Mouse (Mus musculus) stomach, embryonic 14.5 days (tissue): ENCODE data around the gene Ptprn2. TPM values are rescaled to one million over a fixed set of nuclear protein-coding genes. Genes with fewer than 3 reads are reported as not detected.
A peak's percentile ranks its signal among the peaks of the same experiment; 100 is the strongest.

Source experiments
- ATAC-seq: fragments of 200-750 bp; cut with Nextera tagmentation; 2 replicates; pipeline ENCODE4 v1.8.0; 2017; ENCODE audit warnings: low read depth, moderate TSS enrichment; ENCODE audit not compliant: insufficient number of reproducible peaks, insufficient read depth, low FRiP score
- H3K27ac ChIP-seq: fragments of 300-500 bp; sonication (generic); 2 replicates; pipeline ENCODE4 v1.5.1; 2014; ENCODE audit warnings: mild to moderate bottlenecking, low read length, moderate library complexity, mixed read lengths
- H3K27me3 ChIP-seq: fragments of 300-500 bp; sonication (generic); 2 replicates; pipeline ENCODE4 v1.6.1; 2014; ENCODE audit warnings: low read length, control low read depth, mixed read lengths; ENCODE audit not compliant: control insufficient read depth, insufficient read depth
- H3K36me3 ChIP-seq: fragments of 300-500 bp; sonication (generic); 2 replicates; pipeline ENCODE4 v1.6.1; 2014; ENCODE audit warnings: mild to moderate bottlenecking, control low read depth, low read length, moderate library complexity, mixed read lengths; ENCODE audit not compliant: control insufficient read depth, insufficient read depth
- H3K4me1 ChIP-seq: fragments of 300-500 bp; sonication (generic); 2 replicates; pipeline ENCODE4 v1.6.1; 2014; ENCODE audit warnings: low read length, control low read depth, mixed read lengths; ENCODE audit not compliant: control insufficient read depth, insufficient read depth
- H3K4me2 ChIP-seq: fragments of 300-500 bp; sonication (generic); replicated peaks from 2 replicates; pipeline ENCODE4 v1.6.1; 2014; ENCODE audit warnings: low read depth, low read length, control low read depth
- H3K4me3 ChIP-seq: fragments of 300-500 bp; sonication (generic); 2 replicates; pipeline ENCODE4 v1.5.1; 2014; ENCODE audit warnings: low read depth, low read length, control low read depth
- H3K9ac ChIP-seq: fragments of 300-500 bp; sonication (generic); replicated peaks from 2 replicates; pipeline ENCODE4 v1.6.1; 2014; ENCODE audit warnings: low read depth, mild to moderate bottlenecking, control low read depth, low read length, moderate library complexity, mixed read lengths
- H3K9me3 ChIP-seq: fragments of 300-500 bp; sonication (generic); 2 replicates; pipeline ENCODE4 v1.6.1; 2016; ENCODE audit warnings: low read depth, low read length, control low read depth; ENCODE audit not compliant: control insufficient read depth
- WGBS: fragments of 180-500 bp; shearing (Covaris S2); extraction: QIAGEN DNeasy Blood & Tissue Kit; methylation state at CpG from one replicate; pipeline ENCODE4 v1.1.7; 2014; 5-methylcytosine and 5-hydroxymethylcytosine counted together
- polyA plus RNA-seq: library from polyadenylated mRNA; unstranded; fragments of >200 nt; fragmentation: Nextera tagmentation; extraction: Ambion mirVana; gene quantifications from 2 replicates; pipeline ENCODE4 v1.2.1, GENCODE M21; 2014

The Ptprn2 gene
- polyA plus RNA-seq, 1 experiment from 2014 or later = 2.2 TPM

- no peak for ATAC-seq
- 63% methylated on average over 6 of the region's 6 CpGs for WGBS
- H3K27me3 ChIP-seq = no peaks in the 10 kb centered on the region
- no peak overlapping the region for H3K4me3 ChIP-seq
- no peak overlapping the region for H3K9ac ChIP-seq
- no peaks in the 10 kb centered on the region for H3K4me1 ChIP-seq
- H3K9me3 ChIP-seq = no peaks in the 10 kb centered on the region
- no peaks in the 10 kb centered on the region for H3K36me3 ChIP-seq
- H3K27ac ChIP-seq = no peak overlapping the region
- no peak overlapping the region for H3K4me2 ChIP-seq
Measured at GRCm38 (mm10) chr12:116770911-116771310, 285.4 kb downstream of the Ptprn2 start.

- Histone ChIP-seq H3K27me3 (no peaks in the 10 kb centered on the region), H3K9ac (no peak overlapping the region), H3K9me3 (no peaks in the 10 kb centered on the region), H3K4me3 (no peak overlapping the region), H3K4me2 (no peak overlapping the region), H3K27ac (no peak overlapping the region), H3K36me3 (no peaks in the 10 kb centered on the region), H3K4me1 (no peaks in the 10 kb centered on the region)
- no peak for ATAC-seq
- WGBS = 59% methylated on average over 4 of the region's 4 CpGs
Measured at GRCm38 (mm10) chr12:116771493-116771892, 286.0 kb downstream of the Ptprn2 start.

- Histone ChIP-seq H3K36me3 (no peaks in the 10 kb centered on the region), H3K27ac (no peak overlapping the region), H3K27me3 (no peaks in the 10 kb centered on the region), H3K9me3 (no peaks in the 10 kb centered on the region), H3K9ac (no peak overlapping the region), H3K4me2 (no peak overlapping the region), H3K4me1 (no peaks in the 10 kb centered on the region), H3K4me3 (no peak overlapping the region)
- WGBS = 38% methylated on average over 7 of the region's 7 CpGs
- ATAC-seq = peak; percentile 43; the same call in 1 of the 2 replicates
Measured at GRCm38 (mm10) chr12:116772081-116772566, 286.6 kb downstream of the Ptprn2 start.

- Histone ChIP-seq H3K9me3 (no peaks in the 10 kb centered on the region), H3K36me3 (no peaks in the 10 kb centered on the region), H3K9ac (no peak overlapping the region), H3K4me2 (no peak overlapping the region), H3K27ac (no peak overlapping the region), H3K4me1 (no peaks in the 10 kb centered on the region), H3K27me3 (no peaks in the 10 kb centered on the region), H3K4me3 (no peak overlapping the region)
- WGBS = 91% methylated on average over 3 of the region's 3 CpGs
- no peak for ATAC-seq
Measured at GRCm38 (mm10) chr12:116773344-116773743, 287.8 kb downstream of the Ptprn2 start.

- no peaks in the 10 kb centered on the region for H3K36me3 ChIP-seq
- WGBS = 88% methylated on average over 8 of the region's 8 CpGs
Measured at GRCm38 (mm10) chr12:116776447-116776846, 290.9 kb downstream of the Ptprn2 start.

GRCm38 (mm10) chr12:116778095-116779090 is 292.9 kb downstream of the Ptprn2 start:
- Histone ChIP-seq H3K9me3 (no peaks in the 10 kb centered on the region), H3K4me3 (no peak overlapping the region), H3K27ac (no peak overlapping the region), H3K4me1 (no peaks in the 10 kb centered on the region), H3K4me2 (no peak overlapping the region), H3K27me3 (no peaks in the 10 kb centered on the region), H3K9ac (no peak overlapping the region), H3K36me3 (no peaks in the 10 kb centered on the region)
- 65% methylated on average over 4 of the region's 4 CpGs for WGBS
- ATAC-seq = no peak

More at GRCm38 (mm10) chr12:116776447-116776846, 290.9 kb downstream of the Ptprn2 start:
- H3K27me3 ChIP-seq = no peaks in the 10 kb centered on the region
- no peak overlapping the region for H3K4me3 ChIP-seq
- no peak overlapping the region for H3K27ac ChIP-seq
- H3K4me2 ChIP-seq = no peak overlapping the region
- H3K9ac ChIP-seq = no peak overlapping the region
- H3K4me1 ChIP-seq = no peaks in the 10 kb centered on the region
- no peak for ATAC-seq
- H3K9me3 ChIP-seq = no peaks in the 10 kb centered on the region

- Histone ChIP-seq H3K9me3 (no peaks in the 10 kb centered on the region), H3K27me3 (no peaks in the 10 kb centered on the region), H3K9ac (no peak overlapping the region), H3K27ac (no peak overlapping the region), H3K4me2 (no peak overlapping the region), H3K36me3 (no peaks in the 10 kb centered on the region), H3K4me3 (no peak overlapping the region), H3K4me1 (no peaks in the 10 kb centered on the region)
- ATAC-seq = no peak
- WGBS = 86% methylated on average over 1 of the region's 1 CpGs
Measured at GRCm38 (mm10) chr12:116780419-116780818, 294.9 kb downstream of the Ptprn2 start.

GRCm38 (mm10) chr12:116785731-116786130 is 300.2 kb downstream of the Ptprn2 start:
- no peaks in the 10 kb centered on the region for H3K36me3 ChIP-seq
- no peak for ATAC-seq
- 94% methylated on average over 3 of the region's 3 CpGs for WGBS
- no peaks in the 10 kb centered on the region for H3K9me3 ChIP-seq
- H3K4me3 ChIP-seq = no peak overlapping the region
- H3K27me3 ChIP-seq = no peaks in the 10 kb centered on the region
- no peak overlapping the region for H3K27ac ChIP-seq
- no peak overlapping the region for H3K9ac ChIP-seq
- no peaks in the 10 kb centered on the region for H3K4me1 ChIP-seq
- no peak overlapping the region for H3K4me2 ChIP-seq
